Mouse (Mus musculus) c-Kit-positive CD71-negative TER-119-negative erythroid progenitor cells, embryonic 14.5 days (primary cell): Measurements from ENCODE around the gene Rnps1.

Experiments
- DNase-seq: peaks from one replicate; pipeline ENCODE4 v3.0.0-alpha.2; 2013; ENCODE audit warnings: low read depth

The Rnps1 gene

GRCm38 (mm10) chr17:24469910-24470602, 55.7 kb downstream of the Rnps1 start, which contains the start of the genes E4f1 and Pgp:
TSS of gene E4f1 (minus strand) at chr17:24470313.
TSS of gene Pgp (plus strand) at chr17:24470392.
- DNase-seq, result peak; percentile 97

- no peak for DNase-seq
Measured at GRCm38 (mm10) chr17:24470701-24471527, 56.5 kb downstream of the Rnps1 start.

GRCm38 (mm10) chr17:24472512-24472911, 58.1 kb downstream of the Rnps1 start:
- no peak for DNase-seq

GRCm38 (mm10) chr17:24473612-24474275, 59.4 kb downstream of the Rnps1 start, which contains the start of gene Bricd5:
TSS of gene Bricd5 (plus strand) at chr17:24473884.
- no peak for DNase-seq

- DNase-seq, result no peak
Measured at GRCm38 (mm10) chr17:24474557-24474956, 60.2 kb downstream of the Rnps1 start.
